Mouse (Mus musculus): ENCODE data around the gene Ak8. TPM values are rescaled to one million over a fixed set of nuclear protein-coding genes. Genes with fewer than 3 reads are reported as not detected.

Gene Ak8
- polyA plus RNA-seq, 1 experiment from 2014 or later, result 0.34 TPM

- DNase-seq (ENCODE audit: low spot score) (no peak), ATAC-seq (ENCODE audit: insufficient read depth, low FRiP score, low TSS enrichment) (no peak)
- WGBS, result 41% methylated on average over 4 of the region's 4 CpGs
- Histone ChIP-seq H3K9me3 (ENCODE audit: control insufficient read depth, low read length) (no peaks in the 10 kb centered on the region), H3K4me2 (ENCODE audit: low read depth) (no peak overlapping the region), H3K9ac (ENCODE audit: low read length) (no peak overlapping the region), H3K4me1 (ENCODE audit: control insufficient read depth, insufficient read depth, low read length) (no peaks in the 10 kb centered on the region), H3K27me3 (ENCODE audit: control insufficient read depth, insufficient read depth, low read length) (no peaks in the 10 kb centered on the region), H3K27ac (ENCODE audit: low read depth, low read length) (no peak overlapping the region), H3K4me3 (ENCODE audit: low read depth, low read length) (no peak overlapping the region), H3K36me3 (ENCODE audit: control insufficient read depth, insufficient read depth, low read length) (peaks cover 26% of the 10 kb centered on the region)
These were observed 19.3 kb upstream of the Ak8 start for GRCm38 (mm10) chr2:28680710-28681109.

DNA sequence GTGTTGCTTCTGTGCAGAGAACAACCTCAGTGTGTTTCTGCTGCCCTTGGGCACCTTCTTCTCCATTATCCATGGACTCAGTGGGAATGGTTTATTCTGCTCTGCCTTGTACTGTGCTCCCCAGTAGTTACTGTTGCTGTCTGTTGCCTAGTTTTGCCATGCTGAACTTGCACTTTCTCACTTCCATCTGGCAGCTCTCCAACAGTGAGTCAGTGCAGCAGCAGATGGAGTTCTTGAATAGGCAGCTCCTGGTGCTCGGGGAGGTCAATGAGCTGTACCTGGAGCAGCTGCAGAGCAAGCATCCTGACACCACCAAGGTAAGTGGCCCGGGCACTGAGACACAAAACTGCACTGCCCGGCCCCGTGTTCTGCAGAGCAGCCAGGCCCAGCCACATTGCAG is 18.2 kb upstream of the Ak8 start:
- WGBS, result 92% methylated on average over 4 of the region's 4 CpGs

GRCm38 (mm10) chr2:28685895-28686294 is 14.1 kb upstream of the Ak8 start:
- no peaks in the 10 kb centered on the region for H3K4me1 ChIP-seq (ENCODE audit: control insufficient read depth, insufficient read depth, low read length)
- WGBS, result 87% methylated on average over 7 of the region's 7 CpGs
- no peaks in the 10 kb centered on the region for H3K9me3 ChIP-seq (ENCODE audit: control insufficient read depth, low read length)
- DNase-seq (ENCODE audit: low spot score) (no peak), ATAC-seq (ENCODE audit: insufficient read depth, low FRiP score, low TSS enrichment) (no peak)
- H3K4me3 ChIP-seq (ENCODE audit: low read depth, low read length), result no peak overlapping the region
- H3K4me2 ChIP-seq (ENCODE audit: low read depth), result no peak overlapping the region
- H3K9ac ChIP-seq (ENCODE audit: low read length), result no peak overlapping the region
- H3K27ac ChIP-seq (ENCODE audit: low read depth, low read length), result no peak overlapping the region
- no peaks in the 10 kb centered on the region for H3K27me3 ChIP-seq (ENCODE audit: control insufficient read depth, insufficient read depth, low read length)
- peaks cover 29% of the 10 kb centered on the region for H3K36me3 ChIP-seq (ENCODE audit: control insufficient read depth, insufficient read depth, low read length)

More for the DNA sequence above, 18.2 kb upstream of the Ak8 start:
- ATAC-seq (ENCODE audit: insufficient read depth, low FRiP score, low TSS enrichment), result no peak
- no peaks in the 10 kb centered on the region for H3K4me1 ChIP-seq (ENCODE audit: control insufficient read depth, insufficient read depth, low read length)
- peaks cover 29% of the 10 kb centered on the region for H3K36me3 ChIP-seq (ENCODE audit: control insufficient read depth, insufficient read depth, low read length)
- DNase-seq (ENCODE audit: low spot score), result no peak
- H3K9me3 ChIP-seq (ENCODE audit: control insufficient read depth, low read length), result no peaks in the 10 kb centered on the region
- no peak overlapping the region for H3K9ac ChIP-seq (ENCODE audit: low read length)
- H3K4me2 ChIP-seq (ENCODE audit: low read depth), result no peak overlapping the region
- H3K27ac ChIP-seq (ENCODE audit: low read depth, low read length), result no peak overlapping the region
- no peaks in the 10 kb centered on the region for H3K27me3 ChIP-seq (ENCODE audit: control insufficient read depth, insufficient read depth, low read length)
- H3K4me3 ChIP-seq (ENCODE audit: low read depth, low read length), result no peak overlapping the region

GRCm38 (mm10) chr2:28688431-28688830 is 11.5 kb upstream of the Ak8 start:
- DNase-seq (ENCODE audit: low spot score) (peak; percentile 68), ATAC-seq (ENCODE audit: insufficient read depth, low FRiP score, low TSS enrichment) (no peak)
- no peaks in the 10 kb centered on the region for H3K9me3 ChIP-seq (ENCODE audit: control insufficient read depth, low read length)
- peaks cover 17% of the 10 kb centered on the region for H3K36me3 ChIP-seq (ENCODE audit: control insufficient read depth, insufficient read depth, low read length)
- no peak overlapping the region for H3K9ac ChIP-seq (ENCODE audit: low read length)
- no peaks in the 10 kb centered on the region for H3K4me1 ChIP-seq (ENCODE audit: control insufficient read depth, insufficient read depth, low read length)
- no peak overlapping the region for H3K4me3 ChIP-seq (ENCODE audit: low read depth, low read length)
- H3K27me3 ChIP-seq (ENCODE audit: control insufficient read depth, insufficient read depth, low read length), result no peaks in the 10 kb centered on the region
- 55% methylated on average over 3 of the region's 3 CpGs for WGBS
- H3K27ac ChIP-seq (ENCODE audit: low read depth, low read length), result no peak overlapping the region
- H3K4me2 ChIP-seq (ENCODE audit: low read depth), result no peak overlapping the region

DNA sequence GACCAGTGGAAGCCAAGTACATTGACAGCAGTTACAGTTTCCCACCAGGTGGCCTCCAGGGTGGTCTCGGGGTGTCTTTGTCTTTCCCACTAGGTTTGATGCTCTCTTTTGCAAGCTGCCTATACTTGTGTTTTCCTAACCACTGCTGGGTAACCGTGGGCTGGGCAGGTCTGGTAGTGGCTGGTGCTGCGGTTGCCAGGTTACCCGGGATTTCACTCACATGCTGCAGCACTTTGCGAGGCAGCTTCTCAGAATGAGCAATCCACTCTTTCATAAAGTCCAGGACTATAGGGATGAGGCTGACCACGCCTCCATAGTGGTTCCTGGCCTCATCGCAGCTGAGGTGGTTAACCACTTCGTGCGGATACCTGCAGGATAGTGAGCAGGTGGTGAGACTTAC is 7.3 kb upstream of the Ak8 start:
- H3K9me3 ChIP-seq (ENCODE audit: control insufficient read depth, low read length), result no peaks in the 10 kb centered on the region
- H3K4me3 ChIP-seq (ENCODE audit: low read depth, low read length), result no peak overlapping the region
- peaks cover 1% of the 10 kb centered on the region; the same call in 1 of the 2 replicates for H3K36me3 ChIP-seq (ENCODE audit: control insufficient read depth, insufficient read depth, low read length)
- H3K27me3 ChIP-seq (ENCODE audit: control insufficient read depth, insufficient read depth, low read length), result no peaks in the 10 kb centered on the region
- no peak overlapping the region for H3K27ac ChIP-seq (ENCODE audit: low read depth, low read length)
- DNase-seq (ENCODE audit: low spot score) (no peak), ATAC-seq (ENCODE audit: insufficient read depth, low FRiP score, low TSS enrichment) (no peak)
- no peak overlapping the region for H3K4me2 ChIP-seq (ENCODE audit: low read depth)
- no peaks in the 10 kb centered on the region for H3K4me1 ChIP-seq (ENCODE audit: control insufficient read depth, insufficient read depth, low read length)
- no peak overlapping the region for H3K9ac ChIP-seq (ENCODE audit: low read length)
- 74% methylated on average over 9 of the region's 9 CpGs for WGBS

DNA sequence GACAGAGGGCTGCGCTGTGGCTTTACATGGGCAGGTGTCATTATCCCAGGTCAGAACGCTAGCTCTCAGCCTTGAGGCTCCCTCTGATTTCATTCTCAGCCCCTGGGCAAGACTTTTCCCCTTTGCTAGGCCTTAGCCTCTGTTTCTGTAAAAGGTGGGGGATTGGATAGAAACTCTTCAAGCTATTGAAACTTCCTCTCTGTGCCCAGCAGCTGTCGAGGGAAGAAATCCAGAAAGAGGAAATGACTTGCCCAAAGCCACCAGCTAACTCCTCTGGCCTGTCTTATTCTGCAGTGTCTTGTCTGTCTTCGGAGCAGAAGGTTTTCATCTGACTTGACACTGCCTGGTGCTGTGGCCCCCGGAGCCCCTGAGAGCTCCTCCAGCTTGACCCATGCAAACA is 1.4 kb upstream of the Ak8 start:
- DNase-seq (ENCODE audit: low spot score) (no peak), ATAC-seq (ENCODE audit: insufficient read depth, low FRiP score, low TSS enrichment) (no peak)
- Histone ChIP-seq H3K4me3 (ENCODE audit: low read depth, low read length) (no peak overlapping the region), H3K27me3 (ENCODE audit: control insufficient read depth, insufficient read depth, low read length) (no peaks in the 10 kb centered on the region), H3K9ac (ENCODE audit: low read length) (no peak overlapping the region), H3K36me3 (ENCODE audit: control insufficient read depth, insufficient read depth, low read length) (no peaks in the 10 kb centered on the region), H3K9me3 (ENCODE audit: control insufficient read depth, low read length) (no peaks in the 10 kb centered on the region), H3K4me2 (ENCODE audit: low read depth) (no peak overlapping the region), H3K27ac (ENCODE audit: low read depth, low read length) (no peak overlapping the region), H3K4me1 (ENCODE audit: control insufficient read depth, insufficient read depth, low read length) (peaks cover 3% of the 10 kb centered on the region; the same call in 1 of the 2 replicates)
- 77% methylated on average over 5 of the region's 5 CpGs for WGBS

GRCm38 (mm10) chr2:28701646-28702262 is 1.8 kb downstream of the Ak8 start:
- 75% methylated on average over 8 of the region's 8 CpGs for WGBS
- Histone ChIP-seq H3K4me2 (ENCODE audit: low read depth) (no peak overlapping the region), H3K4me3 (ENCODE audit: low read depth, low read length) (no peak overlapping the region), H3K36me3 (ENCODE audit: control insufficient read depth, insufficient read depth, low read length) (no peaks in the 10 kb centered on the region), H3K9ac (ENCODE audit: low read length) (no peak overlapping the region), H3K27ac (ENCODE audit: low read depth, low read length) (no peak overlapping the region), H3K27me3 (ENCODE audit: control insufficient read depth, insufficient read depth, low read length) (no peaks in the 10 kb centered on the region), H3K4me1 (ENCODE audit: control insufficient read depth, insufficient read depth, low read length) (peaks cover 3% of the 10 kb centered on the region; the same call in 1 of the 2 replicates), H3K9me3 (ENCODE audit: control insufficient read depth, low read length) (no peaks in the 10 kb centered on the region)
- ATAC-seq (ENCODE audit: insufficient read depth, low FRiP score, low TSS enrichment) (no peak), DNase-seq (ENCODE audit: low spot score) (no peak)

DNA sequence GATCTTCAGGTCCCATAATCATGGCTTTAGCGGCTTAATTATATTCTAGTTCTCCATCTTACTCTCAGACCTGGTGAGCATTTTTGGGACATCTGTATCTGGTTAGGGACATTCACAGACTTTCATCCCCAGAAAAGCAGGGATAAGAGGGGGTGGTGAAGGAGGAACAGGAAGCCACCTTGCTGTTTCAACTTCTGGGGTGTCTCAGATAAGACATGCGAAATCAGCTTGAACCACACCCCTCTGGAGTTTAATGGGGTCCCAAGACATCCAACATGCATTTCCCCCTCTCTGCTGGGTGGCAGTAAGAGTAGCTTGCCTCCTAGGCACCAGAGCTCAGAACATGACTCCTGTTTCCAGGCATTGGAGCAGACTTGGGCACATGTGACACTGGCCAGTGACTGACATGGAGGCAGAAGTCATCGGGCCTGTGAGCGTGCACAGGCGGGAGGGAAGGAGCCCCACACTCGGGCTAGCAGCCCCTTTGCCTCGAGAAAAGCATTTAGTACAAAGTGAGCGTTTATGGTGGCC is 6.2 kb downstream of the Ak8 start:
- 64% methylated on average over 8 of the region's 8 CpGs for WGBS
- Histone ChIP-seq H3K4me2 (ENCODE audit: low read depth) (no peak overlapping the region), H3K9ac (ENCODE audit: low read length) (no peak overlapping the region), H3K36me3 (ENCODE audit: control insufficient read depth, insufficient read depth, low read length) (no peaks in the 10 kb centered on the region), H3K4me1 (ENCODE audit: control insufficient read depth, insufficient read depth, low read length) (no peaks in the 10 kb centered on the region), H3K27me3 (ENCODE audit: control insufficient read depth, insufficient read depth, low read length) (no peaks in the 10 kb centered on the region), H3K27ac (ENCODE audit: low read depth, low read length) (no peak overlapping the region), H3K4me3 (ENCODE audit: low read depth, low read length) (no peak overlapping the region), H3K9me3 (ENCODE audit: control insufficient read depth, low read length) (no peaks in the 10 kb centered on the region)
- ATAC-seq (ENCODE audit: insufficient read depth, low FRiP score, low TSS enrichment) (no peak), DNase-seq (ENCODE audit: low spot score) (no peak)

DNA sequence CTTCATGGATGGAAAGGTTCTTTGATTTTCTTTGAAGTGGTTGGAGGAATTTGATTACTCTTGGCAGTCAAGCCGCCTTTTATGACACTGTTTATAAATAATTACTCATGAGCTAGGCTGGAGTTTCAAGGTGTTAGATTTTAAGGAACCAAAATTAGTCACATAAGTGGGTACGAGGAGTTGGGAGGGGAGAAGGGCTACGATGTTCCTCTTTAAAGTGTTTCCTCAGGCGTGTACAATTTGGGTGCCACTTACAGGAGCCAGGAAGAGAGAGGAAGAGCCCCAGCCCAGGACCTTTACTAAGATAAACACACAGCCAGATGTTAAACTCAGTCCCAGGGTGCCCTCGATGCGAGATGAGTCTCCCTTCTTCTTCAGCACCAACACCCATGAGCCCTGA is 6.8 kb downstream of the Ak8 start:
- no peak for ATAC-seq (ENCODE audit: insufficient read depth, low FRiP score, low TSS enrichment)
- H3K36me3 ChIP-seq (ENCODE audit: control insufficient read depth, insufficient read depth, low read length), result no peaks in the 10 kb centered on the region
- no peak overlapping the region for H3K9ac ChIP-seq (ENCODE audit: low read length)
- 71% methylated on average over 6 of the region's 6 CpGs for WGBS
- DNase-seq (ENCODE audit: low spot score), result no peak
- H3K4me1 ChIP-seq (ENCODE audit: control insufficient read depth, insufficient read depth, low read length), result no peaks in the 10 kb centered on the region
- no peaks in the 10 kb centered on the region for H3K27me3 ChIP-seq (ENCODE audit: control insufficient read depth, insufficient read depth, low read length)
- no peak overlapping the region for H3K4me2 ChIP-seq (ENCODE audit: low read depth)
- H3K9me3 ChIP-seq (ENCODE audit: control insufficient read depth, low read length), result no peaks in the 10 kb centered on the region
- no peak overlapping the region for H3K27ac ChIP-seq (ENCODE audit: low read depth, low read length)
- no peak overlapping the region for H3K4me3 ChIP-seq (ENCODE audit: low read depth, low read length)
